Mouse (Mus musculus) heart, adult 2 months (tissue): Measurements from ENCODE around the gene Hoxb3.

Experiments
- CTCF ChIP-seq: fragments of 200-600 bp; IDR thresholded peaks from 2 replicates; pipeline ENCODE4 v1.8.1; 2022; ENCODE audit warnings: antibody characterized with exemption, mild to moderate bottlenecking, moderate library complexity
- POLR2A ChIP-seq: fragments of 200-500 bp; IDR thresholded peaks from 2 replicates; pipeline ENCODE4 v1.6.1; 2011; ENCODE audit warnings: mild to moderate bottlenecking, low read depth, low read length, control low read depth; ENCODE audit not compliant: insufficient read depth

GRCm38 (mm10) chr11:96333241-96334001 lies 10.3 kb downstream of the Hoxb3 start:
- TF ChIP-seq POLR2A: no peak
- no peak for TF ChIP-seq CTCF
